Mouse (Mus musculus): Measurements from ENCODE around the gene 4930402H24Rik.

GRCm38 (mm10) chr2:130924950-130925349 is 18.7 kb upstream of the 4930402H24Rik start:
- TF ChIP-seq POLR2A (IDR thresholded peaks at IDR 0.05; ENCODE audit: control insufficient read depth in 1 of 2, insufficient read depth in 1 of 2, low read depth in 1 of 2, low read length in 2 of 2, poor library complexity in 1 of 2) (no peak), CTCF (IDR thresholded peaks at IDR 0.05 in 2 of 3, conservative IDR thresholded peaks at IDR 0.05 in 1 of 3; ENCODE audit: control insufficient read depth in 1 of 3, insufficient read depth in 1 of 3, low read depth in 2 of 3, low read length in 3 of 3, poor library complexity in 1 of 3, severe bottlenecking in 1 of 3) (no peak), MAFK (IDR thresholded peaks at IDR 0.05; ENCODE audit: borderline replicate concordance, low read depth, low read length) (no peak), EP300 (IDR thresholded peaks at IDR 0.05; ENCODE audit: low read depth in 1 of 2, low read length in 2 of 2) (no peak)
